Mouse (Mus musculus): ENCODE measurements at regions not wholly inside any gene's neighbourhood (a gene's known extent, or its start where the extent isn't known, plus 50 kb on each side); places are given as distances from the start of the nearest gene placed in this dataset.

DNA sequence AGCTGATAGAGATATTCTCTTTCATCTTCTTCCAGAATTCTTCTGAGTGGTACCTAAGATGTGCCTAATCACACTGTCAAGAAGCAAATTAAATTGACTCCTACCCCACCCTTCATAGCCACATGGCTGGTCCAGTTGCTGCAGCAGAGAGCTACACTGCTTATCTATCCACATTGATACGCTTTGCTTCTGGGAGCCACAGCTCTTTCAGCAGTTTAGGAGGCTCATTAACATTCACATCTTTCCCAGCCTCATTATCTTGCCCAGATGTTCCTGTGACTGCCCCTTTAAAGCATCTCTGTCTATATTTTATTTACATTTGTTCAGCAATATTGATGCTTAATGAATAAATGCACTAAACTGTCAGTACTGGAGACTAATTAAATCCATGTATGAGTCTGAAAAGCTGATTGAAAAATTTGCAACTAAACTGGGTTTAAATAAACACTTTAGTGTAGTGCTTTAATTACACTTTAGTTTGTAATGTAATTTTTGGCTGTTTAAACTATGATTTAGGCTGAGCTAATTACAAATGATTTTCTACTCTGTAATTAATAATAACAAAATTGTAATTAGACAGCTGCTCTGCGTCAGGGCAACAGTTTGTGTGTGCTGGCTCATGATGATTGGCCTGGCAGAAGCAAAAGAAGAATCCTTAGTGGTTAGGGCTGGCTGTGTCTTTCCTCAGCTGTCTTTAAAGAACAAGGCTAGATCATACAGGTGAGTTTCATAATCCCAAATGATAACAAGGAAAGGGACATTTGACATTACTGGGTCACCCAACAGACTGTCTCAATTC, 632.5 kb upstream of the Tle4 start:
- 52% methylated on average over 2 of the region's 2 CpGs for WGBS (ENCODE audit: insufficient replicate concordance)
- Histone ChIP-seq H3K4me2 (no peak overlapping the region), H3K36me3 (no peaks in the 10 kb centered on the region), H3K9ac (no peak overlapping the region), H3K27ac (no peak overlapping the region), H3K4me1 (no peaks in the 10 kb centered on the region), H3K27me3 (replicated peaks) (no peaks in the 10 kb centered on the region), H3K4me3 (no peak overlapping the region), H3K9me3 (replicated peaks) (no peaks in the 10 kb centered on the region)
- ATAC-seq: no peak

GRCm38 (mm10) chr19:15217387-15217786, 619.5 kb upstream of the Tle4 start:
- H3K4me1 ChIP-seq: no peaks in the 10 kb centered on the region
- H3K9me3 ChIP-seq (replicated peaks): no peaks in the 10 kb centered on the region
- H3K27ac ChIP-seq: no peak overlapping the region
- H3K4me2 ChIP-seq: no peak overlapping the region
- H3K4me3 ChIP-seq: no peak overlapping the region
- H3K27me3 ChIP-seq (replicated peaks): no peaks in the 10 kb centered on the region
- no peaks in the 10 kb centered on the region for H3K36me3 ChIP-seq
- H3K9ac ChIP-seq: no peak overlapping the region
- ATAC-seq: no peak
- WGBS (ENCODE audit: insufficient replicate concordance): 58% methylated on average over 3 of the region's 3 CpGs

- Histone ChIP-seq H3K9me3 (replicated peaks) (no peaks in the 10 kb centered on the region), H3K4me2 (no peak overlapping the region), H3K9ac (no peak overlapping the region), H3K27me3 (replicated peaks) (no peaks in the 10 kb centered on the region), H3K4me1 (no peaks in the 10 kb centered on the region), H3K4me3 (no peak overlapping the region), H3K27ac (no peak overlapping the region), H3K36me3 (no peaks in the 10 kb centered on the region)
- ATAC-seq: no peak
- WGBS (ENCODE audit: insufficient replicate concordance): 36% methylated on average over 3 of the region's 3 CpGs
These were observed 616.8 kb upstream of the Tle4 start for GRCm38 (mm10) chr19:15214651-15215050.

DNA sequence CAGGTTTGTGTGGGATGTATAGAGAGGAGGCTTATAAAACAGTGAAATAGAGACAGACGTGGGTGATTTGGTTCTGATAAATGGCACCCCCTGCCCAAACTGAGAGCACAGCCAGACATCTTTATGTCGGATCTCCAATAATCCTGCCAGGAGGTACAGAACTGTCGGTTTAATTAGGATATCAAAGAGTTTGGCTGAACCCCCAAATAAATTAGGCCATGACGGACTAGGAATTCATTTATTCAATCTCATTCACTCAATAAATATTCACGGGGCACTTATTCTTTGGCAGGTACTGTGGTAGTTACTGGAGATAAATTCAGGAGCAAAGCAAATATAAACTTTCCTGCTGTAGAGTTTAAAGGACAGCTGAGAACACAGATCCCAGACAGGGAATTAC, 615.0 kb upstream of the Tle4 start:
- Histone ChIP-seq H3K27me3 (replicated peaks) (no peaks in the 10 kb centered on the region), H3K36me3 (no peaks in the 10 kb centered on the region), H3K27ac (no peak overlapping the region), H3K9me3 (replicated peaks) (no peaks in the 10 kb centered on the region), H3K4me2 (no peak overlapping the region), H3K9ac (no peak overlapping the region), H3K4me3 (no peak overlapping the region), H3K4me1 (no peaks in the 10 kb centered on the region)
- no peak for ATAC-seq
- WGBS (ENCODE audit: insufficient replicate concordance): 66% methylated on average over 5 of the region's 5 CpGs

GRCm38 (mm10) chr19:15203039-15203438, 605.2 kb upstream of the Tle4 start:
- H3K36me3 ChIP-seq: no peaks in the 10 kb centered on the region
- no peak overlapping the region for H3K9ac ChIP-seq
- WGBS (ENCODE audit: insufficient replicate concordance): 50% methylated on average over 1 of the region's 1 CpGs
- H3K4me2 ChIP-seq: no peak overlapping the region
- no peak overlapping the region for H3K4me3 ChIP-seq
- no peaks in the 10 kb centered on the region for H3K9me3 ChIP-seq (replicated peaks)
- H3K4me1 ChIP-seq: no peaks in the 10 kb centered on the region
- H3K27ac ChIP-seq: no peak overlapping the region
- H3K27me3 ChIP-seq (replicated peaks): no peaks in the 10 kb centered on the region
- no peak for ATAC-seq

DNA sequence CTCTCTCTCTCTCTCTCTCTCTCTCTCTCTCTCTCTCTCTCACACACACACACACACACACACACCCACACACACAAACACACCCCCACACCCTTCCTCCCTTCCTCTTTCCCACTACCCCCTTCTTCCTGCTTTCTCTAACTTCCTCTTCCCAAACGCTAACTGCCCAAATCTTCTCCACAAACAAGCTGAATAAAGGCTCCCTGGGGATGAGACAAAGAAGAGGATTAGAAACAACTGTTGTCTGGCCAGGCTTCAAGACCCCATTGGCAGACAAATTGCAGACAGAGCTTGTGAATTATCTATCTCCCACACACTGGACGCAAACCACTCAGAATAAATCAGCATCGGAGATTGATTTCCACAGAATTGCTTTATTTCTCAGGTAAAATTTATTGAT, 603.4 kb upstream of the Tle4 start:
- H3K27ac ChIP-seq: no peak overlapping the region
- no peak overlapping the region for H3K4me2 ChIP-seq
- no peak overlapping the region for H3K4me3 ChIP-seq
- no peaks in the 10 kb centered on the region for H3K36me3 ChIP-seq
- no peaks in the 10 kb centered on the region for H3K4me1 ChIP-seq
- no peaks in the 10 kb centered on the region for H3K27me3 ChIP-seq (replicated peaks)
- 46% methylated on average over 3 of the region's 3 CpGs for WGBS (ENCODE audit: insufficient replicate concordance)
- ATAC-seq: no peak
- no peak overlapping the region for H3K9ac ChIP-seq
- no peaks in the 10 kb centered on the region for H3K9me3 ChIP-seq (replicated peaks)

- Histone ChIP-seq H3K4me1 (no peaks in the 10 kb centered on the region), H3K36me3 (no peaks in the 10 kb centered on the region), H3K4me3 (no peak overlapping the region), H3K9ac (no peak overlapping the region), H3K4me2 (no peak overlapping the region), H3K9me3 (replicated peaks) (no peaks in the 10 kb centered on the region), H3K27ac (no peak overlapping the region), H3K27me3 (replicated peaks) (no peaks in the 10 kb centered on the region)
- no peak for ATAC-seq
- 67% methylated on average over 4 of the region's 4 CpGs for WGBS (ENCODE audit: insufficient replicate concordance)
These were observed 602.9 kb upstream of the Tle4 start for GRCm38 (mm10) chr19:15200792-15201191.

- H3K9ac ChIP-seq: no peak overlapping the region
- H3K36me3 ChIP-seq: no peaks in the 10 kb centered on the region
- H3K4me1 ChIP-seq: no peaks in the 10 kb centered on the region
- WGBS (ENCODE audit: insufficient replicate concordance): 61% methylated on average over 2 of the region's 2 CpGs
- no peaks in the 10 kb centered on the region for H3K27me3 ChIP-seq (replicated peaks)
- H3K27ac ChIP-seq: no peak overlapping the region
- H3K4me3 ChIP-seq: no peak overlapping the region
- no peak for ATAC-seq
- H3K9me3 ChIP-seq (replicated peaks): no peaks in the 10 kb centered on the region
- H3K4me2 ChIP-seq: no peak overlapping the region
These were observed 602.5 kb upstream of the Tle4 start for GRCm38 (mm10) chr19:15200361-15200760.

- no peaks in the 10 kb centered on the region for H3K4me1 ChIP-seq
These were observed 601.8 kb upstream of the Tle4 start for GRCm38 (mm10) chr19:15199692-15200091.

GRCm38 (mm10) chr19:15175221-15175620, 577.4 kb upstream of the Tle4 start:
- H3K27ac ChIP-seq: no peak overlapping the region
- H3K36me3 ChIP-seq: no peaks in the 10 kb centered on the region
- H3K4me1 ChIP-seq: no peaks in the 10 kb centered on the region
- no peak overlapping the region for H3K9ac ChIP-seq
- no peak overlapping the region for H3K4me2 ChIP-seq
- no peaks in the 10 kb centered on the region for H3K9me3 ChIP-seq (replicated peaks)
- no peaks in the 10 kb centered on the region for H3K27me3 ChIP-seq (replicated peaks)
- H3K4me3 ChIP-seq: no peak overlapping the region
- no peak for ATAC-seq

More at GRCm38 (mm10) chr19:15199692-15200091, 601.8 kb upstream of the Tle4 start:
- 48% methylated on average over 1 of the region's 1 CpGs for WGBS (ENCODE audit: insufficient replicate concordance)
- Histone ChIP-seq H3K9ac (no peak overlapping the region), H3K36me3 (no peaks in the 10 kb centered on the region), H3K27me3 (replicated peaks) (no peaks in the 10 kb centered on the region), H3K9me3 (replicated peaks) (no peaks in the 10 kb centered on the region), H3K4me2 (no peak overlapping the region), H3K27ac (no peak overlapping the region), H3K4me3 (no peak overlapping the region)
- ATAC-seq: no peak

DNA sequence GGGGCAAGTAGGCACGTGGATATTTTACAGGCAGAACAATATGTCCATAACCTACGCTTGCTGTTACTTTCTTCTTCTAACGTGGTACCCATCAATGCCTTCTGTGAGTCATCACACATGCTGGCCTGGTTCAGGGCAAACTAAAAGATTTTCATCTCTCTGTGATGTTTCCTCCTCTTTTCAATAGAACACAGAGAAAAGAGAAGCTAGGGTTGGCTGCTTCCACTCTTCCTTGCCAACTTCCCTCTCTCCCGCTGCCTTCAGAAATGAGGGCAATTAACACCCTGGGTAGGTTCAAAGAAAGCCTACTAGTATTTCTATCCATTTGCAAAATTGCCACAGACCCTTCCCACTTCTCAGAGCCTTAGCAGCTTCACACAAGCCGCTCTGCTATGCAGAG, 575.5 kb upstream of the Tle4 start:
- 27% methylated on average over 5 of the region's 5 CpGs for WGBS (ENCODE audit: insufficient replicate concordance)
- no peaks in the 10 kb centered on the region for H3K9me3 ChIP-seq (replicated peaks)
- no peak overlapping the region for H3K9ac ChIP-seq
- H3K4me2 ChIP-seq: no peak overlapping the region
- no peaks in the 10 kb centered on the region for H3K4me1 ChIP-seq
- H3K27ac ChIP-seq: no peak overlapping the region
- H3K4me3 ChIP-seq: no peak overlapping the region
- no peak for ATAC-seq
- no peaks in the 10 kb centered on the region for H3K27me3 ChIP-seq (replicated peaks)
- no peaks in the 10 kb centered on the region for H3K36me3 ChIP-seq

DNA sequence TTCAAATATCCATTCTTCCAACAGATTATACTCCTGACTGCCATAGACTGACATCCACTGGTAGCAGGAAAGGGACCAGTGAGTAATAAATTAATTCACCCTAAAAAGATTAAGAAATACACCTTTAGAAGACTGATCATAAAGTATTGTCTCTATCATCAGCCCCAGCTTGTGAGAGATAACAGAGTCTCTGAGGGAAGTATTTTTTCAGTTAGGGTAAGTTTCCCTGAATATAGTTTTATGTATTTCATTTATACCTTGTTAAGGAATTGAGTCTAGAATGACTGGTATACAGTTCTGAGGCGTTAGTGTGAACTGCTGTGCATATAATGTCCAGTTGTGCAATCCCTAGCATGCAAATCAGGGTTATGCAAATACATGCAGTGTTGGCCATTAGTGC, 569.3 kb upstream of the Tle4 start:
- no peak overlapping the region for H3K27ac ChIP-seq
- no peaks in the 10 kb centered on the region for H3K36me3 ChIP-seq
- H3K4me1 ChIP-seq: no peaks in the 10 kb centered on the region
- no peak overlapping the region for H3K4me3 ChIP-seq
- no peak for ATAC-seq
- H3K9ac ChIP-seq: no peak overlapping the region
- no peaks in the 10 kb centered on the region for H3K27me3 ChIP-seq (replicated peaks)
- H3K9me3 ChIP-seq (replicated peaks): no peaks in the 10 kb centered on the region
- 70% methylated on average over 1 of the region's 1 CpGs for WGBS (ENCODE audit: insufficient replicate concordance)
- H3K4me2 ChIP-seq: no peak overlapping the region

DNA sequence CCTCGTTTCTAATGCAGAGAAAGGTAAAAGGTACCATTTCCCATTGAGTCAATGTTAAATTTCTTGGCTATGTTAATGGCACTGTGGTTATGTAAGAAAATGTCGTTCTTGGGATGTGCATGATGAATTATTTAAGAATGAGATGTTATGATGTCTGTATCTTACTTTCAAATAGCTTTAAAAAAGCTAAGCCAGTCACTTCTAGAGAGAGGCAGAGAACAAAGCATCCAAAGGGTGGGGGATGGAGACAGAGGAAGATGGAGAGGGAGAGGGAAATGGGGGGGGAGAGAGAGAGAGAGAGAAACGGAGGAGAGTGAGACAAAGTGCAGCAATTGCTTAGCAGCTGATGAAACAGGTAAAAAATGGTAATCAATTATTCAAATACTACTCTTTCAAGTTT, 562.8 kb upstream of the Tle4 start:
- Histone ChIP-seq H3K9ac (no peak overlapping the region), H3K27ac (no peak overlapping the region), H3K27me3 (replicated peaks) (no peaks in the 10 kb centered on the region), H3K9me3 (replicated peaks) (no peaks in the 10 kb centered on the region), H3K4me1 (no peaks in the 10 kb centered on the region), H3K4me2 (no peak overlapping the region), H3K36me3 (no peaks in the 10 kb centered on the region), H3K4me3 (no peak overlapping the region)
- WGBS (ENCODE audit: insufficient replicate concordance): 47% methylated on average over 3 of the region's 3 CpGs
- no peak for ATAC-seq

Measured in liver, embryonic 12.5 days (tissue).